Mouse (Mus musculus) B cell, adult 2 months (primary cell): ENCODE data around the gene H2-Aa.

Source experiments
- DNase-seq, 2 experiments: peaks; one replicate each; pipeline ENCODE4 v3.0.0; 2022

Gene H2-Aa

DNA sequence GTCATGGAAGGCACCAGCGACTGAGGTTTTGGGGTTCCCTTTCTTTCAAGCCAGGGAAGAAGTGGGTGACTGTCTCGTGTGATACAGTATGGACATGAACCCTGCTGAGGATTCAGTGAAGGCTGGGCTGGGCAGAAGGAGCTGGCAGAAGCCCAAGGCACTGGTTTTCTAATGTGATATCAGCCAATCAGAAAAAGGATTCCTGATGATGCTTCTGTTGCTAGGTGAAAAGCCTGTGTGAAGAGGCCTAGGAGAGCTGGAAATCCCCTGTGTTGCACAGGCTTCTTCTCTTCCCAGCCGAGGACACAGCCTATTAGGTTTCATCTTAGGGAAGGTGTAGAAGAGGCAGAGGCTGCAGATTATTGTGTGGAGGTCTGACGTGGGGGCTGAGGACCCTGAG, 26.1 kb downstream of the H2-Aa start:
- DNase-seq: peak; percentile 90

GRCm38 (mm10) chr17:34260551-34260950, 27.1 kb downstream of the H2-Aa start:
- DNase-seq: peak in 1 of 2 experiments; percentile 28

- peak; percentile 98 to 99 for DNase-seq
These were observed 29.8 kb downstream of the H2-Aa start, which contains the start of gene H2-Ab1 for GRCm38 (mm10) chr17:34257594-34258375. Gene H2-Ab1, plus strand, starts transcription at chr17:34257689.

- no peak for DNase-seq
These were observed 31.1 kb downstream of the H2-Aa start for GRCm38 (mm10) chr17:34256501-34256900.

- DNase-seq: peak in 1 of 2 experiments; percentile 37
These were observed 36.0 kb downstream of the H2-Aa start for GRCm38 (mm10) chr17:34251666-34252065.

DNA sequence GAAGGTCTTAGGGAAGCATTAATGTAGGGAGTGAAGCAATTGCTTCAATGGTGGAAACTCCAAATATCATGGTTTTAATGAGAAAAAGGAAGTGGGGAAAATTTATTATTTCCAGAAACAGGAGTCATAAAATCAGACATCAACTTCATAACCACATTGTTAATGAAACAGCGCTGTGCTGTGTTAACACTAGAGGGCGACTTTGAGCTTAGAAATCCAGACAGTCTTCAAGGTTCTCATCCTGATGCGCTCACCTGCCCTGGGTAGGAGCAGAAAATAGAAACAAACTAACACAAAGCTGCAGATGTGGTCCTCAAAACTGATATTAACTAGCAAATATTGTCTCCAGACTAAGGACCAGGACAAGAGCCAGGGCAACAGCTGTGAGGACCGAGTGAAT, 37.7 kb downstream of the H2-Aa start:
- DNase-seq: peak; percentile 70 to 75

- DNase-seq: peak in 1 of 2 experiments; percentile 1
These were observed 38.3 kb downstream of the H2-Aa start for GRCm38 (mm10) chr17:34249361-34249760.

DNA sequence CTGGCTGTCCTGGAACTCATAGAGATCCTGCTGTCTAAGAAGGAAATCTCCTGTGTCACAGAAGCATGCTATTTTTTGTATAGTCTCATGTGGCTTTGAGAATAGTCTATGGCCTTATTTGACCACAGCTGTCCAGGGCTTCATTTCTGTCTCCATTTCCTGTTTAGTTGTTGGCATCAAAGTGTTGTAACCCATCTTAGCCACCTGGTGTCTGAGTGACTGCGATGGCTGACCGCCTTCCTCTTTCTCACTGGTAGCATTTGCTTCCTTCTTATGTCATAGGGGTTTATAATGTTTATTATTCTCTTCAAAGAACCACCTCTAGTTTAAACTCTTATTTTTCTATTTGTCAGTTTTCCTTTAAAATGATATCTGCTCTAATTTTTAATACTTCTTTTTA, 38.9 kb downstream of the H2-Aa start:
- peak; percentile 53 to 55 for DNase-seq

DNA sequence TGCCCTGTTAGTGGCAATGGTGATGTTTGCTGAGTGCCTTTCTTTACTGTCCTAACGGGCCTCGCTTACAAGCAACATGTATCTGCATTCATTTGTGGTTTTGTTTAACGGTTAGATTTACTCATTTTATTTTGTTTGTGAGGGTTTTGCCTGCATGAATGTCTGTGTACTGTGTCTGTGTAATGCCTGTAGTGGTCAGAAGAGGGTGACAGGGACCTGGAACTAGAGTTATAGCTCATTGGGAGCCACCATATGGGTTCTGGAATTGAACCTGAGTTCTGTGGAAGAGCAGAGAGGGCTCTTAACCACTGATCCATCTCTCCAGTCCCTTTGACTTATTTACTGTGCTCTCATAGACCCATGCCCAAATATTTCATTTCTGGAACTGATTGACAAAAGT, 40.6 kb downstream of the H2-Aa start:
- DNase-seq: peak; percentile 40 to 42

DNA sequence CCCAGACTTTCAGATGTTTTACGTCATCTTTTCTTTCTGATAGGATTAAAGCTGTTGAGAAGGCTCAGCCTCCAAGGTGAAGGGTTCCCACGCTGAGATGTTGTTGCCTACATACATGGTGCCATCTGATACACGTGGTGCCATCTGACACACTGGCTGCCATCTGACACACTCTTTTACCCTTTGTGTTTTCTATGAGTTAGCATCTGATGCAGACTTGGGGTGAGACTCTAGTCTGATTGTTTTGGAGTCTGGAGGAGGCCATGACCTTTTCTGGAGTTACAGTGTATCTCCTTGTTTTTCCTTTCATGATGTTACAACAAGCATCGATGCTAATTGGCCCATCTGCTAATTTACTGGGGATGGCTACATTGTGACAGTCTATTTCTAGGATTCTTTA, 43.0 kb downstream of the H2-Aa start:
- DNase-seq: peak in 1 of 2 experiments; percentile 2

DNA sequence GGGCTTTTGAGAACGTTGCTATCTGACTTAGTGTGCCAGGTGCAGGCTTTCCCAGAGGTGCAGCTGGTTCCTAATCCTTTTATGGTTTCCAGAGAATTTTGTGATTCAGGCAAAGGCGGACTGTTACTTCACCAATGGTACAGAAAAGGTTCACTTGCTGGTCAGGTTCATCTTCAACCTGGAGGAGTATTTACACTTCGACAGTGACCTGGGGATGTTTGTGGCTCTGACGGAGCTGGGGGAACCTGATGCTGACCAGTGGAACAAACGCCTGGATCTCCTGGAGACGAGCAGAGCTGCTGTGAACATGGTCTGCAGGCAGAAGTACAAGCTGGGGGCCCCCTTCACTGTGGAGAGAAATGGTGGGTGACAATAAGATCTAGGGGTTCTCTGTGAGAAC, 46.7 kb downstream of the H2-Aa start:
- peak; percentile 6 to 13 for DNase-seq

DNA sequence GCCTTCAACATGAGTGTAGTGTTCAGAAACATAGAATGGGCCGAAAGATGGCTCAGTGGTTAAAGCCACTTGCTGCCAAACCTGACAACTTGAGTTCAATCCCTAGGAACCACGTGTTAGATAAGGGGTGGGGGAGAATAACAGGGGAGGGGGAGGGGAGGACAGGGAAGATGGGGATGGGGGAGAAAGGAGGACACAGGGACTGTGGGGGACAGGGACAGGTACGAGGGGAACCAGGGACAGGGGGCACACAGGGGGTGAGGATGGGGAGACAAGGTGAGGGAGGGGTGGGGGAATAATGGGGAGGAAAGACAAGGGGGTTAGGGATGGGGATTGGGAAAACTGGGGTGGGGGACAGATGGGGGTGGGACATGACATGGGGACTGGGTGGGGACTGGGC, 47.3 kb downstream of the H2-Aa start:
- no peak for DNase-seq

DNA sequence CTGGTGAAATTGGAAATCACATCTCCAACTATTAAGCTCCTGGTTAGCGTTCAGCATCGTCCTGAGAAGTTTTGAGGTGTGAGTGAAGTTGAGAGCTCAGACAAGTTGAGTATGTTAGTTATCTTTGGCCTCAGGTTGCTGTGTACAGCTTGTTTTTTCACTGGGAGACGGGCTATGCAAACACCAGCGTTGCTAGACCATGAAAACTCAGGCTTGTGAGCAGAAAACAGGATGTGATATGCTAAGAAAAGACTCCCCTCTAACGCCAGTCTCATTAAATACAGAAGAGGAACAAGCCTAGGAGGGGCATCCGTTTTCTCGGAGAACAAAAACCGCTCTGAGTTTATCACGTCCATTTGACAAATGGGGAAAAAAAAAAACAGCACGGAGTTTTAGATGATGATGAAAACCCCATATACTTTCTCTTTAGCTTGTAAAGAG, 48.0 kb downstream of the H2-Aa start:
- peak; percentile 70 to 72 for DNase-seq

DNA sequence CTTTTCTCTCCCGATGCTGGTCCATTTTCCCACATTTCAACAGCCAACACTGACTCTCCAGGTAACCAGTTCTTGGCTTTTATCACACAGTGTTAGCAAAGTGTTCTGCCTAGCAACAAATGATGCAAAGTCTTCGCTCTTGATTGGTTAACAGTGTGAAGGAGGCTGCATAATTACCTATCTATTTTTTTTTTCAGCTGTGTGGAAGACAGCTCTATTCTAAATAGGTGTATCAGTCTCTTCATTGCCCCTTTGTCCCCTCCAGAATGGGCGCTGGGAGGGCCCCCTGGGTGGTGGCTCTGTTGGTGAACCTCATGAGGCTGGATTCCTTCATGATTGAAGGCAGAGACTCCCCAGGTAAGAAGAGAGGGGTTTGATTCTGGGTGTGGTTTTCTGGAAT, 48.9 kb downstream of the H2-Aa start, which contains the start of gene H2-Ob:
Gene H2-Ob (plus strand): TSS at position 198 of the 400 bp plus-strand sequence.
- DNase-seq: peak; percentile 79 to 86

DNA sequence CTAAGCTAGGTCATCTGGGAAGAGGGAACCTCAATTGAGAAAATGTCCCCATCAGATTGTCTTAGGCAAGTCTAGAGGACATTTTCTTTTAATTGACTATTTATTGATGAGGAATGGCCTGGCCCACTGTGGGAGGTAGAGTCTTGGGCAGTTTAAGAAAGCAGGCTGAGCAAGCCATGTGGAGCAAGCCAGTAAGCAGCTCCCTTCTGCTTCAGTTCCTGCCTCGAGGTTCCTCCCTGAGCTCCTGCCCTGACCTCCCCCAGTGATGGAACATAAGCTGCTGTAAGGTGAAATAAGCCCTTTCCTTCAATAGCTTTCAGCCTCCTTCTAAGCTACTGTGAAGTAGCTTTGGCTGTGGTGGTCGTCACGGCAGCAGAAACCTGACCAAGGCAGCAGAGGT, 49.9 kb downstream of the H2-Aa start:
- DNase-seq: peak; percentile 3 to 6

GRCm38 (mm10) chr17:34236691-34237090, 50.9 kb downstream of the H2-Aa start:
- DNase-seq: peak; percentile 0

DNA sequence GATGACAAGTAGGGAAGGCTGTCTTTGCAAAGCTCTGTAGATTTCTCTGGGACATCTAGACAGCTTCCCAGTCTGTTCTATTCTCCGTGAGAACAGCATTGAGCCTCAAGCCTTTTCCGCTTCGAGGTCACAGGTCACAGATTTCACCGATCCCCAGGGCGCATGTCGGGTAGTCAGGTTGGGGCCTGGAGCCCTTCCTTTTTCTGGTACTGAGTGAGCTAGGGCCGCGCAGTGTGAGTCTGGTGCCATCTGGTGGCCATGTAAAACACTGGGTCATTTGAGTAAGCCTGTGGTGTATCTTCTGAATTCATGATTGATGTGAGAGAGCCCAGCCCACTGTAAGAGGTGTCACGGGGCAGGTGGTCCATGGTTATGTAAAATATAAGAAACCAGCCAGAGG, 52.7 kb downstream of the H2-Aa start:
- DNase-seq: peak; percentile 91 to 93
